Mouse (Mus musculus) heart, adult 8-10 months (tissue): ENCODE data around the gene Prcc. TPM values are rescaled to one million over a fixed set of nuclear protein-coding genes. Genes with fewer than 3 reads are reported as not detected.

Experiments
- DNase-seq: peaks from one replicate; pipeline ENCODE4 v3.0.0; 2022; ENCODE audit warnings: low spot score
- total RNA-seq, 4 experiments: library from RNA; stranded (reverse); gene quantifications; 2 replicates each; pipeline ENCODE4 v1.2.4; 2022

Gene Prcc
- 10 to 100 TPM; 40.7 to 49.8 (median 45.6) TPM for total RNA-seq

- DNase-seq = peak; percentile 99
Measured at GRCm38 (mm10) chr3:87885281-87886003, at the start of gene Prcc. Gene Prcc (minus strand): TSS chr3:87885608.

GRCm38 (mm10) chr3:87935201-87935600, 49.8 kb upstream of the Prcc start:
- no peak for DNase-seq

GRCm38 (mm10) chr3:87934501-87934900, 49.1 kb upstream of the Prcc start:
- no peak for DNase-seq

GRCm38 (mm10) chr3:87934026-87934425, 48.6 kb upstream of the Prcc start:
- no peak for DNase-seq

- DNase-seq = peak; percentile 97
Measured at GRCm38 (mm10) chr3:87930078-87930795, 44.8 kb upstream of the Prcc start, which contains the start of the genes Isg20l2 and Rrnad1. Gene Isg20l2 (plus strand): TSS chr3:87930314. Gene Rrnad1 (minus strand): TSS chr3:87930717.

DNA sequence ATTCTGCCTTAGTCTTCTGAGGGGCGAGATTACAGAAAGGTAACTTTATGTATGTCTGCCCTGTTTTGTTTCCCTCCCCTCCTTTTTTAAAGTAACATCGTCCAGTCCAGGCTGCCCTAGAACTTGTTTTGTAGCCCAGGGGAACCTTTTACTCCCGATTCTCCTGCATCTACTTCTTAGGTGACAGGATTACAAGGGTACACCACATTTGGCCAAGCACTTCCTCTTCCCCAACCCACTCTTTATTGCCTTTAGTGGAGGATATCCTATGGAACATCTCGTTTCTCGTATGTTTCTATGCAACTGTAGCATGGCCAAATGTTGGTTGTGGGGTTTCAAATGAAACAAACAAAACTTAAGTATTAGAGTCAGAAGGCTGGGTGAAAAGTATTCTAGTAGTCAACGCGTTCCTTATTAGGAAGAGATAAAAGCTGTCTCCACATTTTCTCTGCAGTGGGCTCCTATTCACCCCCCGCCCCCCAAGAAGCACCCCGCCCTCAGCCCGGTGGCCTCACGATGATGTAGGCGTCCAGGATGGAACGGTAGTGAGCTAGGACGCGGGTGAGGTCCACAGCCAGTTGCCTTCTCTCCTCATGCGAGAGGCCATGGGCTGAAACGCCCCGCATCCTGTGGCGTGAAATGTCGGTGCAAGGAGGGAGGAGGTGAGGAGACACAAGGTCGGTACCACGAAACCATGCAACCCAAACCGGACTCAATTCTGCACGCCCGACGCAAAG, 44.1 kb upstream of the Prcc start:
- no peak for DNase-seq

GRCm38 (mm10) chr3:87927452-87927851, 42.0 kb upstream of the Prcc start:
- DNase-seq = no peak

GRCm38 (mm10) chr3:87924996-87925395, 39.6 kb upstream of the Prcc start:
- DNase-seq = no peak

DNA sequence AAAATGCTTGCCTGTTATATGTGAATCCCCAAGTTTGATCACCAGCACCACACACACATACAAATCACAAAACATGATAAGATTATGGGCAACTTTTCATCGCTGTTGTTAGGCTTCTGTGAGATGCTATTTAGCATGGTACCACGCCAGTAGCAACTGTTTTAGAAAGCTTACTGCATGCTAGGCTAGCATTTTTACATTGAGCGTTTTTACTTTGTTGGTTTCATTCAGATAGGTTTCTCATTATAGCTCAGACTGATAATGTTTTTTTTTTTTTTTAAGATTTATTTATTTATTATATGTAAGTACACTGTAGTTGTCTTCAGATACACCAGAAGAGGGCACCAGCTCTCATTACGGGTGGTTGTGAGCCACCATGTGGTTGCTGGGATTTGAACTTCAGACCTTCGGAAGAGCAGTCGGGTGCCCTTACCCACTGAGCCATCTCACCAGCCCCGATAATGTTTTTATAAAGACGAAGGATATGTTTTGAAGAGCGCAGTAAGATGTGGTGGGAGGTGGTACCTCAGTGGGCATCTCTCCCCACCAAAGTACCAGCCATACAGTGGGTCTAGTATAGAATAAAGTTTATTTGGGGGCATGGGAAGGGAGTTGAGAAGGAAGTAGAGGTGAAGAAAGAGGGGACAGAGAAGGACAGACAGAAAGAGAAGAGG, 35.0 kb upstream of the Prcc start:
- no peak for DNase-seq

DNA sequence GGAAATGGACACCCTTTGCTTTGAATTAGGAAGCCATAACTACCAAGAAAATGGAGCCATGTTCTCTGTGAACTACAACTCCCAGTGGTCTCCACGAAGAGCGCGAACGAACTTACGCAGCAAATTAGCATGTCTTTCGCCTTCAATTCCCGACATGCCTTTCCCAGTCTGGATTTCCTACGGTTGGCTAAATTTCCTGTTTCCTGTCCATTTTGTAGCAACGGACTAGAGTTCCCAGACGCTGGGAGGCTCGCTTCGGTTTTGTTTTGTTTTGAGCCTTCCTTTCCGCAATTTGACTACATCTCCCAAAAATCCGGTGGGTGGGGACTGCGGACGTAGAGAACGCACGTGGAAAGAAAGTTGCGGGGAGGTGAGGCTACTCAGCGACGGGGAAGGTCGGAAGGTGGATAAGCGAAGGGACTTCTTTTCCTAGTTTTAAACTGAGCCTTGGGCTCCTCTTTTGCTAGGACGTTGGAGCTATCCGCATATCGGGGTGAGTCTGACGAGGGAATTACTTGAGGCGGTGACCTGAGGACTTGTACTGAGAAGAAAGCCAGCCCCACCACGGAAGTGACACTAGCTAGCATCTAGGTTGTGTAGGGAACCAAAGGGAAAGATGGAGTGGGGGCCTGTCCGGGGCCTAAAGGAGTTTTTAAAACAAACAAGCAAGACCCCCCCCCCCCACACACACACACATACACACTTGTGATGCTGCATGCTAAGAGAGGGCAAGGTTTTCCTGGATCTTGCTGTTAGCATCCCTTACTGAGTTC, 34.1 kb upstream of the Prcc start, which contains the start of gene Mrpl24:
Gene Mrpl24, plus strand, starts transcription at position 171 of the 773 bp plus-strand sequence.
- DNase-seq = peak; percentile 94

GRCm38 (mm10) chr3:87918551-87918950, 33.1 kb upstream of the Prcc start:
- DNase-seq = no peak

GRCm38 (mm10) chr3:87916990-87917389, 31.6 kb upstream of the Prcc start:
- DNase-seq = no peak

DNA sequence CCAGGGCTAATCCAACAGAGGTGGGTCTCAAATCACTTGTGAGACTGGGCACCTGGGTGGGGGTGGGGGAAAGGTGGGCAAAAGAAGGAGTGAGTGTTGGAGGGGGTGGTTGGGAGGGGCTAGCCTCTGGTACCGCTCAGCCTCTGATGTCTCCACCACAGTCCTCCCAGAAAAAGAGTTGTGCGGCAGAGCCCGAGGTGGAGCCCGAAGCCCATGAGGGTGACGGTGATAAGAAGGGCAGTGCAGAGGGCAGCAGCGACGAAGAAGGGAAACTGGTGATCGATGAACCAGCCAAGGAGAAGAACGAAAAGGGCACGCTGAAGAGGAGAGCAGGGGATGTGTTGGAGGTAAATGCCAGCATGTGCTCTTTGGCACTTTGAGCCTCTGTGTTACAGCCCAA, 28.5 kb upstream of the Prcc start:
- no peak for DNase-seq

- DNase-seq = no peak
Measured at GRCm38 (mm10) chr3:87913491-87913890, 28.1 kb upstream of the Prcc start.

GRCm38 (mm10) chr3:87910573-87911141, 25.2 kb upstream of the Prcc start:
- peak; percentile 86 for DNase-seq

DNA sequence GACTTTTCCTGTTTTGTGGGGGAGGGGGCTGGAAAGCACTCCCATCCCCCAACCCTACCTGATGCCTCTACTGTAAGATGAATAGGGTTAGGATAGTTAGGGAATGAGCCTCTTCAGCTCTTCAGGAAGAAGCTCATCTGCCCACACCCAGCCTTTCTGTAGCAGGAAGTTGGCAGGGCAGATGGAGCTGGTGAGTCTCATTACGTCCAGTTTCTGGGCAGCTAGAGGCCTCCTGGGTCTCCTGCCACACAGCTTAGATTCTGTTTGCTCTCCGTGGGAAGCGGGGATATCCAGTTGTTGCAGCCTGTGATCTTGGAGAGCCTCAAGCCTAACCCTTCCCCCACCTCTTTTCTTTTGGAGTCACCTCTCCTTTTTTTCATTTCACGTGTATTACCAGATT, 24.5 kb upstream of the Prcc start:
- no peak for DNase-seq

DNA sequence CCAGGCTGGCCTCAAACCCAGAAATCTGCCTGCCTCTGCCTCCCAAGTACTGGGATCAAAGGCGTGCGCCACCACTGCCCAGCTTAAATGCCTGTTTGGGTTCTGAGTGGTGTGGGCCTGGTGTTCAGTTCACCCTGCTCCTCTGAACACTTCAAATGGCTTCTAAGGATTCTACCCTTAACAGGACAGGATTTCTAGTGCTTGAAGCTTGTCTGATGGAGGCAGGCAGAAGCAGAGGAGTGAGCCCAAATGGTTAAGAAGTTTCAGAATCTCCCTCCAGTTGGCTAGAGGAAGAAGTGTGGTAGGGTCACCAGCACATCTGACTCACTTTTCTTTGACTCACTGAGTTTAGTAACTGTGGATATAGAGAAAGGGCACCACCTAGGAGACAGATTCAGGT, 24.0 kb upstream of the Prcc start:
- DNase-seq = no peak

DNA sequence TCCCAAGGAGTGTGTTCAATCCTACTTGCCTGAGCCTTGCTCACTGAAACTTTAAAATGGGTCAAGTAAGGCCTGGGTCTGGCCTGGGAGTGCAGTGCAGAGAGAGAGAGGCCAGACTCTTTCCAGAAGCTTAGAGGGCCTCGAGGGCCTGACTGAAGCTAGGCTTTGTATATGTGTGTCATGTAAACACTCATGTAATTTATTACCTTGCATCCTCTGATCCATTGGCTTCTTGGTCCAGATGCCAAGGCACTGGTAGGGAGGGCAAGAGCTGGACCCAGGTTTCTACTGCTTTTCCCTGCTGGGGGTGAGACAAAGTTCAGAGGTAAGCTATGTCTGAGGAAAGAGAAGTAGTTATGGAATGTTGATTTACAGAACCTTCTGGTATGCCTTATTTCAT, 22.5 kb upstream of the Prcc start:
- no peak for DNase-seq

DNA sequence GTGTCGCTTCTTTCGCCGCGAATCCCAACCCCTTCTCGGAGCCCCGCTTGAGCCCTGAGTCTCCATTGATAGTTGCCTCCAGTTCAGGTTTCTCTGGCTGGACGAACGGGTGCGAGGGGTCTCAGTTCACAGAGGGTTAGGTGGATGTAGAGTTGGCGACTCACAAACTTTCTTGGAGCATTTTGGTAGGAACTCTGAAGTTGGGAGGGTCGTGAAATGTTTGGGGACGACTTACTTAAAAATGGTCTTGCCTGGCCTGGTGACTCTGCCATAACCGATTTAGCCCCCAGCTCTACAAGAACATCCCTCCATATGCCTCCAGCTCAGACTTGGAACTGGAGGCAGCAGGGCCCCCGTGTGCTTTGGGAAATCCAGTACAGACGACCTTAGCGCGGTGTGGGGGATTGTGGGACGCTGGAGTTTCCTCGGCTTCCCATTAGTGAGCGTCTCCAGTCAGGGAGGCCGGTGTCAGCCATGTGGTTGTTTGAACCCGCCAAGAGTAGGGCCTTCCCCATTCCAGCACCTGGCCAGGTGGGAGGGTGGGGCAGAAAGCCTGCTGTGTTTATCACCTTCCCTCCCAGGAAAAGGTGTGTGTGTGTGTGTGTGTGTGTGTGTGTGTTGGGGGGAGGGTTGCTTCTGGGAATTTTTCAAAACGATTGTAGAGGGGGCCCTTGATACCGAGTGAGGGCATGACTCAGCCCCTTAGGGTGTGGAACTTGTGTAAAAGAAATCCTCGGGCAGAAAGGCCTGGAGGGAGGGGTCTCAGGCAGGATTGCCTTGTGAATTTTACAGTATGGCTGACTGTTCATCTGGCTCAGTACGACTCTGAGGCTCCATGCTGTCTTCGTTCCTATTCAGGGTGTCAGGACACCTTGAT, 21.8 kb upstream of the Prcc start:
- no peak for DNase-seq

DNA sequence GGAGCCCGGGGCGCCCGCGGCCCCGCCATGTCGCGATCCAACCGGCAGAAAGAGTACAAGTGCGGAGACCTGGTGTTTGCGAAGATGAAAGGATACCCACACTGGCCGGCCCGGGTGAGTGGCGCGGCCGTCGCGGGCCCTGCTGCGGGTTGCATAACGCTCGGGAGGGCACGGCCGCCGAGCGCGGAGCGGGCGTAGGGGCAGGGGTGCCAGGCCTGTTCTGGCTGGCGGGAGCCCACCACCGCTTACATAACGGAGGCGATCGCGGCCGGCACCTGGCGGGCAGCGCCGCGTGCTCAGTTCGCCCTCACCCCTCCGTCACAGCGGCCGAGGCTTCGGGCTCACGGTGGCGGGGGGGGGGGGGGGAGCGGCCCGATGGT, 21.2 kb upstream of the Prcc start:
- peak; percentile 50 for DNase-seq
